Mouse (Mus musculus) stomach, postnatal 0 days (tissue): Measurements from ENCODE around the gene Apol7a. TPM values are rescaled to one million over a fixed set of nuclear protein-coding genes. Genes with fewer than 3 reads are reported as not detected.

Experiments
- ATAC-seq: fragments of 200-750 bp; cut with Nextera tagmentation; 2 replicates; pipeline ENCODE4 v1.8.0; 2017; ENCODE audit not compliant: low FRiP score, low TSS enrichment
- DNase-seq: peaks from one replicate; pipeline ENCODE4 v3.0.0-alpha.2; 2016; ENCODE audit warnings: low spot score
- H3K27ac ChIP-seq: fragments of 300-500 bp; sonication (generic); replicated peaks from 2 replicates; pipeline ENCODE4 v1.5.1; 2014; ENCODE audit warnings: mild to moderate bottlenecking, control low read depth
- H3K27me3 ChIP-seq: fragments of 300-500 bp; sonication (generic); 2 replicates; pipeline ENCODE4 v1.6.1; 2014; ENCODE audit warnings: low read length; ENCODE audit not compliant: control insufficient read depth, insufficient read depth
- H3K36me3 ChIP-seq: fragments of 300-500 bp; sonication (generic); 2 replicates; pipeline ENCODE4 v1.6.1; 2014; ENCODE audit warnings: low read length, mixed read lengths; ENCODE audit not compliant: control insufficient read depth, insufficient read depth
- H3K4me1 ChIP-seq: fragments of 300-500 bp; sonication (generic); replicated peaks from 2 replicates; pipeline ENCODE4 v1.6.1; 2014; ENCODE audit warnings: antibody characterized with exemption; ENCODE audit not compliant: control insufficient read depth, insufficient read depth
- H3K4me2 ChIP-seq: fragments of 300-500 bp; sonication (generic); replicated peaks from 2 replicates; pipeline ENCODE4 v1.6.1; 2014; ENCODE audit warnings: low read depth, mild to moderate bottlenecking, control low read depth, moderate library complexity
- H3K4me3 ChIP-seq: fragments of 300-500 bp; sonication (generic); 2 replicates; pipeline ENCODE4 v1.5.1; 2014; ENCODE audit warnings: low read depth, low read length, control low read depth
- H3K9ac ChIP-seq: fragments of 300-500 bp; sonication (generic); 2 replicates; pipeline ENCODE4 v1.6.1; 2014; ENCODE audit warnings: mild to moderate bottlenecking, low read length, control low read depth, mixed read lengths
- H3K9me3 ChIP-seq: fragments of 300-500 bp; sonication (generic); 2 replicates; pipeline ENCODE4 v1.6.1; 2016; ENCODE audit warnings: low read length; ENCODE audit not compliant: control insufficient read depth
- CTCF ChIP-seq: IDR thresholded peaks from 2 replicates; pipeline ENCODE4 v1.5.1; 2016; ENCODE audit warnings: antibody characterized with exemption, low read depth, mild to moderate bottlenecking, moderate library complexity
- EP300 ChIP-seq: optimal IDR thresholded peaks from 2 replicates; pipeline ENCODE3; 2016; ENCODE audit warnings: antibody characterized with exemption
- WGBS: fragments of 180-500 bp; shearing (Covaris S2); extraction: QIAGEN DNeasy Blood & Tissue Kit; methylation state at CpG from one replicate; pipeline ENCODE4 v1.1.7; 2014; 5-methylcytosine and 5-hydroxymethylcytosine counted together
- polyA plus RNA-seq: library from polyadenylated mRNA; unstranded; fragments of >200 nt; fragmentation: Nextera tagmentation; extraction: Ambion mirVana; gene quantifications from 2 replicates; pipeline ENCODE4 v1.2.1, GENCODE M21; 2015

The Apol7a gene
- polyA plus RNA-seq, 1 experiment from 2014 or later = 14.5 TPM

DNA sequence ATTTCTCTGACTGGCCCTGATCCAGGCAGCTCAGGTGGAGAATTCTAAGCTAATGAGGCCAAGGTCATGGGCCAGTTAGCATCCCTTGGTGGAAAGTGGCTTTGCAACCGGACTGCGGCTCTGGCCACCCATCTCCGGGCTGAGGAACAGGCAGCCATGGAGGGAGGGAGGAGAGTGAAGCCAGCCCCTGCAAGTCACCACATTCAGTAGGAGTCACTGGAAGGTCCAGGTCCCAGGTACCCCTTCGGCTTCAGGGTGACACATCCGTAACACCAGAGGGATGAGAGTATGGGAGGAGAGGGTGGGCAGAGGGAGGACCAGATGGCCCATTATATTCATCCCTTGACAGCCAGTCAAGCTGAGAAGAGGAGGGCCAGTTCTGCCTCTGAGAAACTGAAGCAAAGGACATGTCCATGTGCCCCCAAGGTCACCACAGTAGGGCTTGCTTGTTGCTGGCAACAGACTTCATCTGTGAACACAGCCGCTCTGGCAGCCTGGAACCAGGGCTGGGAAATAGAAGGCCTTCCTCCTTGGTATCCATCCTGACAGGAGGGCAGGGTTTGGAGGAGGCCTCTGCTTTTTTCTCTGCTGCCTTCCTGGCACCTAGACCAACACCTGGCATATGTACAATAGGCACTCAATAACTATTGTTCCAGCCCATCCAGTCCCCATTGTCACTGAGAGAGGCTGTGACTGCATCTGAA, 43.9 kb downstream of the Apol7a start:
- Histone ChIP-seq H3K9me3 (no peaks in the 10 kb centered on the region), H3K9ac (no peak overlapping the region), H3K4me3 (no peak overlapping the region), H3K4me2 (no peak overlapping the region), H3K27ac (no peak overlapping the region), H3K36me3 (no peaks in the 10 kb centered on the region), H3K4me1 (no peaks in the 10 kb centered on the region), H3K27me3 (no peaks in the 10 kb centered on the region)
- ATAC-seq = no peak
- DNase-seq = no peak
- no peak for TF ChIP-seq CTCF
- no peak for TF ChIP-seq EP300
- 75% methylated on average over 6 of the region's 6 CpGs for WGBS

- no peaks in the 10 kb centered on the region for H3K4me1 ChIP-seq
- H3K4me3 ChIP-seq = no peak overlapping the region
- no peaks in the 10 kb centered on the region for H3K36me3 ChIP-seq
- H3K9me3 ChIP-seq = no peaks in the 10 kb centered on the region
- H3K4me2 ChIP-seq = no peak overlapping the region
- no peak overlapping the region for H3K9ac ChIP-seq
- DNase-seq = no peak
- TF ChIP-seq CTCF (no peak), EP300 (no peak)
- no peaks in the 10 kb centered on the region for H3K27me3 ChIP-seq
- WGBS = 56% methylated on average over 4 of the region's 4 CpGs
- ATAC-seq = no peak
- H3K27ac ChIP-seq = no peak overlapping the region
These were observed 44.4 kb downstream of the Apol7a start for GRCm38 (mm10) chr15:77354496-77354847.

DNA sequence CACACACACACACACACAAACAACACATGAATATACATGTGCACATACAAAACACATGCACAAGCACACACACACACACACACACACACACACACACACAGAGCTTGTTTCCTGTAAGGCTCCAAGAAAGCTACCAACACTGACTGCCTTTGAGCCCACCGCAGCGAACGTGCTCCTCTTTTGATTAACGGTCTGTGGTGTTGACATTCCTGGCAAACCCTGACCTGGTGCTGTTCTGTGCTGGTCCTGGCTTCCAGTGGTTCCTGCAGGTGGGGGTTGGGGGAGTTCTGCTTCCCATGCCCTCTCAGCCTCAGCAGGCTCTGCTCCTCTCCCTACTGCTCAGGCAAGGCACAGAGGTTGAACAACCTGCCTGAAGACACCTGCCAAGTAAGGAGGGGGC, 45.1 kb downstream of the Apol7a start:
- ATAC-seq = no peak
- WGBS = 17% methylated on average over 4 of the region's 4 CpGs
- Histone ChIP-seq H3K9ac (no peak overlapping the region), H3K4me1 (no peaks in the 10 kb centered on the region), H3K27me3 (no peaks in the 10 kb centered on the region), H3K36me3 (no peaks in the 10 kb centered on the region), H3K27ac (no peak overlapping the region), H3K4me3 (no peak overlapping the region), H3K4me2 (no peak overlapping the region), H3K9me3 (no peaks in the 10 kb centered on the region)
- DNase-seq = no peak
- TF ChIP-seq EP300 (no peak), CTCF (no peak)

- WGBS = 68% methylated on average over 7 of the region's 7 CpGs
- no peak for DNase-seq
- H3K9me3 ChIP-seq = no peaks in the 10 kb centered on the region
- H3K4me2 ChIP-seq = no peak overlapping the region
- H3K9ac ChIP-seq = no peak overlapping the region
- no peaks in the 10 kb centered on the region for H3K36me3 ChIP-seq
- TF ChIP-seq CTCF = no peak
- TF ChIP-seq EP300 = no peak
- no peaks in the 10 kb centered on the region for H3K27me3 ChIP-seq
- H3K4me3 ChIP-seq = no peak overlapping the region
- ATAC-seq = 0 out of 2 replicates have a peak, but pooled peaks have one; percentile 9
- no peak overlapping the region for H3K27ac ChIP-seq
- no peaks in the 10 kb centered on the region for H3K4me1 ChIP-seq
These were observed 46.0 kb downstream of the Apol7a start for GRCm38 (mm10) chr15:77352863-77353262.

DNA sequence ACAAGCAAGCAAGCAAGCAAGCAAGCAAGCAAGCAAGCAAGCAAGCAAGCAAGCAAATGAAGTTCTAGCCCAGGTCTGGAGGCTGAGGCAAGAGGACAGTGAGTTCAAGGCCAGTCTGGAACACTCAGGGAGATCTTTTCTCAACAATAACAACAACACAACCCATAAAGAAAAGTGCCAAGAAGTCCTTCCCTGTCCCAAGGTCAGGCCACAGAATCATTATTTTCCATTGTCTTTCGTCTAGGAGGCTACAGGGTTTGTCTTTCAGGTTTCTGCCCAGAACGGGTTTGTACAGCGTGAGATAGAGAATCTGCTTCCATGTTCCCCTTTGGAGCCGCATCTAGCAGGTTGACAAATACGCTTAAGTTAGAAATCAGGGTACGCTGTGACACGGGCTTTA, 48.8 kb downstream of the Apol7a start:
- Histone ChIP-seq H3K27ac (no peak overlapping the region), H3K36me3 (no peaks in the 10 kb centered on the region), H3K9me3 (no peaks in the 10 kb centered on the region), H3K4me3 (no peak overlapping the region), H3K9ac (no peak overlapping the region), H3K4me2 (no peak overlapping the region), H3K27me3 (no peaks in the 10 kb centered on the region), H3K4me1 (no peaks in the 10 kb centered on the region)
- no peak for DNase-seq
- TF ChIP-seq EP300 (no peak), CTCF (no peak)
- WGBS = 79% methylated on average over 7 of the region's 7 CpGs
- no peak for ATAC-seq

- H3K27ac ChIP-seq = no peak overlapping the region; the same call in 1 of the 2 replicates
- DNase-seq = no peak
- WGBS = 67% methylated on average over 7 of the region's 7 CpGs
- no peak overlapping the region for H3K4me3 ChIP-seq
- ATAC-seq = no peak
- H3K36me3 ChIP-seq = no peaks in the 10 kb centered on the region
- H3K4me1 ChIP-seq = peaks cover 11% of the 10 kb centered on the region
- H3K9ac ChIP-seq = no peak overlapping the region
- H3K27me3 ChIP-seq = no peaks in the 10 kb centered on the region
- TF ChIP-seq CTCF = no peak
- no peak for TF ChIP-seq EP300
- no peak overlapping the region for H3K4me2 ChIP-seq
- H3K9me3 ChIP-seq = no peaks in the 10 kb centered on the region
These were observed 50.8 kb downstream of the Apol7a start for GRCm38 (mm10) chr15:77348146-77348545.
